Mouse (Mus musculus): Measurements from ENCODE around the gene Cd27. TPM values are rescaled to one million over a fixed set of nuclear protein-coding genes. Genes with fewer than 3 reads are reported as not detected.

The Cd27 gene
- 0.64 and 0.66 TPM in 2 replicates for polyA plus RNA-seq (2012; rRNA removed)

GRCm38 (mm10) chr6:125236782-125237181, at the start of gene Cd27:
Gene Cd27 (minus strand): TSS chr6:125237010.

GRCm38 (mm10) chr6:125285890-125286289, 49.1 kb upstream of the Cd27 start, which contains the start of gene Tuba3a:
Gene Tuba3a (minus strand): TSS chr6:125286042.

GRCm38 (mm10) chr6:125231117-125232044, 5.4 kb downstream of the Cd27 start, which contains the start of gene Tapbpl:
Gene Tapbpl (minus strand): TSS chr6:125231860.

GRCm38 (mm10) chr6:125215148-125215954, 21.5 kb downstream of the Cd27 start, which contains the start of gene Vamp1:
Gene Vamp1 (plus strand): TSS chr6:125215551.

GRCm38 (mm10) chr6:125191332-125192015, 45.3 kb downstream of the Cd27 start, which contains the start of the genes Ncapd2 and Mrpl51:
Gene Ncapd2 (minus strand): TSS chr6:125191701.
Gene Mrpl51 (plus strand): TSS chr6:125191801.

Other genes starting within 250 kb of the Cd27 start
- 0.04 and 0.06 TPM in 2 replicates for gene Pianp, start 240.3 kb downstream of the Cd27 start, polyA plus RNA-seq (2012; rRNA removed)
- gene Zfp384, start 227.9 kb downstream of the Cd27 start, polyA plus RNA-seq (2012; rRNA removed): 18.4 and 20.2 TPM in 2 replicates
- 22.3 and 26.4 TPM in 2 replicates for gene Ing4, start 197.2 kb downstream of the Cd27 start, polyA plus RNA-seq (2012; rRNA removed)
- 3.3 and 4.0 TPM in 2 replicates for gene Acrbp, start 187.3 kb downstream of the Cd27 start, polyA plus RNA-seq (2012; rRNA removed)
- 1.1 and 1.4 TPM in 2 replicates for gene Lpar5, start 169.1 kb downstream of the Cd27 start, polyA plus RNA-seq (2012; rRNA removed)
- 17.0 and 20.2 TPM in 2 replicates for gene Chd4, start 141.0 kb downstream of the Cd27 start, polyA plus RNA-seq (2012; rRNA removed)
- gene Nop2, start 105.1 kb downstream of the Cd27 start, polyA plus RNA-seq (2012; rRNA removed): 16.0 and 17.2 TPM in 2 replicates
- 5.6 and 7.2 TPM in 2 replicates for gene Iffo1, start 91.8 kb downstream of the Cd27 start, polyA plus RNA-seq (2012; rRNA removed)
- gene Gapdh, start 70.5 kb downstream of the Cd27 start, polyA plus RNA-seq (2012; rRNA removed): 2,795 and 3,480 TPM in 2 replicates
- 60.5 and 72.0 TPM in 2 replicates for gene Ncapd2, start 45.3 kb downstream of the Cd27 start, polyA plus RNA-seq (2012; rRNA removed)
- 51.4 and 53.4 TPM in 2 replicates for gene Mrpl51, start 45.2 kb downstream of the Cd27 start, polyA plus RNA-seq (2012; rRNA removed)
- 5.1 and 6.2 TPM in 2 replicates for gene Vamp1, start 21.5 kb downstream of the Cd27 start, polyA plus RNA-seq (2012; rRNA removed)
- gene Tapbpl, start 5.2 kb downstream of the Cd27 start, polyA plus RNA-seq (2012; rRNA removed): 15.6 and 17.1 TPM in 2 replicates
- gene Tuba3a, start 49.0 kb upstream of the Cd27 start, polyA plus RNA-seq (2012; rRNA removed): not detected in 2 replicates
- gene Ltbr, start 76.9 kb upstream of the Cd27 start, polyA plus RNA-seq (2012; rRNA removed): 17.3 and 17.8 TPM in 2 replicates
- 1.0 and 1.1 TPM in 2 replicates for gene Scnn1a, start 83.6 kb upstream of the Cd27 start, polyA plus RNA-seq (2012; rRNA removed)
- 35.6 and 36.2 TPM in 2 replicates for gene Tnfrsf1a, start 112.4 kb upstream of the Cd27 start, polyA plus RNA-seq (2012; rRNA removed)
- gene Plekhg6, start 143.8 kb upstream of the Cd27 start, polyA plus RNA-seq (2012; rRNA removed): 0.77 and 1.1 TPM in 2 replicates